Comparison of ENCODE assay signal across 8 mouse cellular contexts in the genomic region with DNA sequence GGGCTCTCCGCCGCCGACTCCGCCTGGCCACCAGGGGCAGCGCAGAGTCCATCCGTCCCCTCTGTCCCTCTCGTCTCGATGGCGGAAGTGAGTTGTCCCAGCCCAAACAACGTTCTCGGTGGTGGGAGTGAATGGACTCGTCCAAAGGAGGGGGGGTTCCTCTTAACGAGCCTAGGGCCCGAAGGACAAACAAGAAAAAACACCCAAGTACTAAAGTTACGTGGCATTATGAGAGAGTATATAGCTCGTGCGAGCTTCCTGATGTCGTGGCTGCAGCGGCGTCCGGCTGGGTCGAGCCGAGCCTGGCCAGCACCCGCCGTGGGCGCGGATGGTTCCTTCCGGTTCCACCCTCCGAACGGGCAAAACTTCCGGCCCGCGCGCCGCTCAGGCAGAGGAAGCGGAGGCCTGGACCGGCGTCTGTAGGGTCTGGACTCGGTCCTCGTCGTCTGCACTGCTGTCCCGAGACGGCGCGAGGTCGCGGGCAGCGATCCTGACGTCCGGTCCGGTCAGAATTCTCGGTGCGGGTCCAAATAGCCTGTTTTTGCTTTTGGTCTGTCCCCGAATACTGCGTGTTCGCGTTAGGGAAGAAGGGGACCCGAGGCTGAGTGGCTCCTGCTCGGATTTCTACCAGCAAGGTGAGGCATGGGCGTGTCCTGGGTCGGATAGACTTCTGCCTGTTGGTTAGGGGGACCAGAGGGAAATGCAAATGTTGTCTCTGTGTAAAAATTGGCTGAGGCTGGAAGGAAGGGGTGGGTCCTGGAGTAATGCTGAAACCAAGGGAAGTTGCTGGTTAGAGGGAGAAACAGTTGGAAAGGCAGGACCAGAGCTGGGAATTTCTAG. TPM values are rescaled to one million over a fixed set of nuclear protein-coding genes. Genes with fewer than 3 reads are reported as not detected.
DNase-seq lines count a peak whose midpoint lies in the region; ATAC-seq lines count a peak whose summit lies in the region.

A gene (plus strand): TSS at position 362 of the 840 bp plus-strand sequence.

- peak; percentile 85 for ATAC-seq in inflammation-experienced regulatory T-cells, adult 6 months
- peak; percentile 95 for ATAC-seq in megakaryocyte-erythroid progenitor cell, adult 5-6 weeks (replicated peaks; ENCODE audit: low FRiP score, low TSS enrichment, poor library complexity, severe bottlenecking)

- peak; percentile 92 to 98 for DNase-seq in adrenal gland, adult (ENCODE audit: inconsistent age in 2 of 2, low spot score in 1 of 2)
- peak; percentile 92 for DNase-seq in embryo, embryonic 10.5 days (ENCODE audit: low spot score)
- DNase-seq in gastrocnemius, postnatal 14 days, result peak; percentile 91
- DNase-seq in left cerebral cortex, postnatal 10 days (ENCODE audit: extremely low spot score in 1 of 2, low spot score in 2 of 2), result peak; percentile 89 to 94
- DNase-seq in right cerebral cortex, postnatal 25 days, result peak; percentile 88
- DNase-seq in urinary bladder, postnatal 4 days (ENCODE audit: low spot score in 2 of 2), result peak; percentile 86 to 91

- intact Hi-C loops in gastrocnemius, postnatal 14 days (cut with DNase I; ENCODE audit: low total_unique reads), result loop anchor here (2.0 kb wide), 1 partner anchor 43 kb away; no protein-coding TSS in a partner anchor
- intact Hi-C loops in left cerebral cortex, postnatal 10 days (cut with DNase I), result loop anchor here (2.0 kb wide), 1 partner anchor 43 kb away; no protein-coding TSS in a partner anchor

RNA-seq across cellular contexts. Expression of the gene that starts here (rescaled TPM):
- total RNA-seq in gastrocnemius, postnatal 14 days (2021), result 10 to 100 TPM; 27.7 to 35.0 TPM
- 10 to 100 TPM; 39.9 to 53.6 (median 47.8) TPM for polyA plus RNA-seq in inflammation-experienced regulatory T-cells, adult 6 months (2017; shearing (Covaris generic))
- 10 to 100 TPM; 38.8 to 41.9 TPM for total RNA-seq in left cerebral cortex, postnatal 10 days (2021)
- 14.7 and 18.0 TPM in 2 replicates for total RNA-seq in megakaryocyte-erythroid progenitor cell, adult 5-6 weeks (2014; fragmentation: Nextera tagmentation)
- 31.7 and 42.1 TPM in 2 replicates for total RNA-seq in megakaryocyte-erythroid progenitor cell, adult 5-6 weeks (2017)

Comparison
In these comparisons a context has a peak if more than half of its experiments do, and no peak if none do; other contexts are left out.
1. Peak in every context shown above with its lines: DNase-seq and ATAC-seq.